Mouse (Mus musculus): ENCODE measurements around the gene Cyp2c23.

GRCm38 (mm10) chr19:43980711-43981110 is 48.3 kb downstream of the Cyp2c23 start:
- TF ChIP-seq CTCF (IDR thresholded peaks at IDR 0.05; ENCODE audit: extremely low read depth, insufficient read depth, insufficient read length, insufficient replicate concordance), result no peak
- no peak for TF ChIP-seq POLR2A (IDR thresholded peaks at IDR 0.05; ENCODE audit: low read depth, low read length)
